Mouse (Mus musculus): Measurements from ENCODE around the gene Mroh2b.

The Mroh2b gene

DNA sequence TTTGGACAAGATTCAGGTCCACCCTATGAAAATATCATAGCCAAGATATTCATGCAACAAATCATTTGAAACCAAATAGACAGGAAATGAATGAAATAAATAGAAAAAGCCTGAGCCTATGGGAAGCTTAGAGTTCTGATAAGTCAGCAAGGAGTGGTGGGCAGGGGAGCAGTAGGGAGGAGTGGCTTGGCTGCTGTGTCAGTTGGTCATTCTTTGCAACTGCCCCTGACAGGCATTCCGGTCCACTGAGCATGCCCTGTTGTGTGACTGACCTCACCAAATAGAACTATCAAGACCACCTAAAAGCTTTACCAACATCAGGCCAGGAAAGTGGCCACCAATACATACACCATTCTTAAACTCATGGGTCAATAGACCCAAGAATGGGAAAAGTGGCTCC lies at the start of gene Mroh2b:
Mroh2b (plus strand) TSS at position 301 of the 400 bp plus-strand sequence.
- no peak for DNase-seq (ENCODE audit: low read depth, low spot score)

DNA sequence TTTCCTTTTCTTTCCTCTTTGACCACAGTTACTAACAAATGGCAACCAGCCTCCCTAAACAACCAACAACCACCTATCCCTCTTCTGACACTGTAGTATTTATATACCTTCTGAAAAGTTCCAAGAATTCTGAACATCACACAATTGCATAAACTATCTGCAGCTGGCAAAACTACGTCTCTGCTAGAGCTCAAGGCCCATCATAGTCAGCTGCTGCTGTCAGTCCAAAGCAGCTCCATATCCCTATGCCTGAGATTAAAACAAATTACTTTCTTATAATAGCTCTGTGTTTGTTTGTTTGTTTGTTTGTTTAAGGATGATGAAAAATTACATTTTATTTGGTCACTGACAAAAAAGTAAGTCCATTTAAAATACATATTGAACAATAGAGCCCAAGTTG lies 48.5 kb upstream of the Mroh2b start:
- no peak for DNase-seq (ENCODE audit: low read depth, low spot score)

DNA sequence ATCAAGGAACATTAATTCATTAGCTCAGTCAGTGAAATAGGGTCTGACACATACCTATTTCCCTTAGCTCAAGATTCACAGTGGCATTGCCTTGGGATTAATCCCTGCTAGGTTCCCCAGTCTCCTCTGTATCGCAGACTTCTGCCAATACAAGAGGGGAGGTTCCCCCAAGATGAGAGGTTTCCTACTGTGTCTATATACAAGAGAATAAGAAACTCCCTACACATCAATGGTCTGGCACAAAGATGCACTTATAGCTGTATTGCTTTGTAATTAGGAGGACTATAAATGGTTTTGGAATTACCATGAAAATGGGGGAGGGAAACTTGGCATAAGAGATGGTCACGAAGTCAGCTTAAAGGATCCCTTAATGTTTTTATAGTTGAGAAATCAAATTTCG lies 3.6 kb upstream of the Mroh2b start:
- DNase-seq (ENCODE audit: low read depth, low spot score), result no peak

DNA sequence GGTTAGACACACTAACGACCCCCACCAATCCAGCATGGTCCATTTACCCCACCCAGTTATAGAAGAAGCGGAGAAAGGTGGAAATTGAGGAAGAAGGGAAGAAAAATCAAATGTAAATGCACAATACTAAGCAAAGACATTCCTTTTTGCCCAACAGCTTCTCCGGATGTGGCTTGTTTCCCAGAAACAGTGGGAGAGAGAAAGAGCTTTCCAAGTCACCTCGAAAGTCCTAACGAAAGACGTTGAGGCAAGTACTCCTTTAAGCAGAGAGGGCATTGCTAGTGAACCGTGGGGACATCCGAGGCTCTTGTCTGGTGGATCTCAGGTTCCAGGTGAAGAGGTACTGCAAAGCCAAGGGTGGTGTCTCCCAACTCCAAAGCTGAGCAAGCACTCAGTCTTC lies 36.2 kb downstream of the Mroh2b start:
- no peak for DNase-seq (ENCODE audit: low read depth, low spot score)

DNA sequence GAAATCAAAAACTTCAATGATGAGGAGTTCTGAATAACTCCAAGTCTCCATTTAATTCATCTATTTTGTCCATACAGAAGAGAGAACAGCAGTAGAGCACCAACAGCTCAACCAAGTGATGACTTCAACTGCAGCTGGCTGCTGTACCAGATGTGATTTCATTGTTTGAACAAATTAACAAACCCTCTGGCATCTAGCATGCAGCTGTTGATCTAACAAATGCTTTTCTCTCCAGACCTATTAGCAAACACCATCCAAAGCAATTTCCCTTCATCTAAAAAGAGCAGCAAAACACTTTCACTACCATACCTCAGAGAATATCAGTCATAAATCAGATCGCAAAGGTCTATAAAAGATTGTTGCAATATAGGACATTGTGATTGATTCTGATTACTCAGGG lies 74.8 kb downstream of the Mroh2b start:
- DNase-seq (ENCODE audit: low read depth, low spot score), result no peak

DNA sequence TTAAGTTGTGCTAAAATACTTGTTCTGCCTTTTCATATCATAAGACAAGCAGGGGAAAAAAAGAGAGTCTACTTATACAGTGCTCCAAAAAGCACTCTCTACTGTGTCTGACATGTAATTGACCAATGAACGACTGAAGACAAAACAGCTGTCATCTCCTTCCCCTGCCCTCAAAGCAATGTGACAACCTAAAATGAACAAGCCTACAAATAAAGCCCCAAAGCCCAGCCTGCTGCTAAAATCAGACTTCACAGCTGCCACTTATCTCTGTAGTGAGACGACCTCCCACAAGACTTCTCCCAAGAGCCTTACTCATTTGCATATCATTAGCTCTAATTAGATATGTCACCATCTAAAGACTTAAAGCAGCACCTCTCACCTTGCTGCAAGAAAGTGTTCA lies 104.4 kb downstream of the Mroh2b start:
- no peak for DNase-seq (ENCODE audit: low read depth, low spot score)

DNA sequence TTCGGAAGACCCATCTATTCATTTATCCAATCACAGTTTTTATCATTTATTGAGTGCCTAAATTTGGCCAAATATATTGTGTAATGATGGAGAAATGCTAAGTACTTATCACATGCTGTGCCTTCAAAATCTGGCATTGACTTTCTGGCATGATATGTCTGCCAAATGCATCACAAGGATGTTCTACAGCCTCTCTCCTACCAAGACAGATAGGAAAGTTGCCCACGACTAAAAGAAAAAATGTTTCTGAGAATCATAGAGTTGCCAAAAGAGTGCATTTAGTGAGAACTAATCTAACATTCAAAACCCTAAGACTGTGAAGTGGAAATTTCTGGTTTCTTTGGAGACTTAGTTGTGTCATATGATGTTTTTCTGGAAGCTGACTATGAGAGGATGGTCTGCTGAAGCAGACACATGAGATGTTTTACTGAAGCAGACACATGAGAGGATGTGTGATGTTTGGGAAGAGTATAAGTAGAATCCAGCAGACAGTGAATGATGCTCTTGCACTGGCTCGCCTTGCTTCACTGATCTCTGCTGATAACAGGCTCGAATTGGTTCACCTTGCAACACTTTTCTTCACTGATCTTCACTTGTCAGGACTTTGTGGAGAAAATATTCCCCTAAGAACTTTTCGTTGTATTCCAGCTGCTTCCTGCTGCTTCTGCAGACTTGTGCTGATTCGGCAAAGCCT lies 105.1 kb downstream of the Mroh2b start:
- no peak for DNase-seq (ENCODE audit: low read depth, low spot score)

DNA sequence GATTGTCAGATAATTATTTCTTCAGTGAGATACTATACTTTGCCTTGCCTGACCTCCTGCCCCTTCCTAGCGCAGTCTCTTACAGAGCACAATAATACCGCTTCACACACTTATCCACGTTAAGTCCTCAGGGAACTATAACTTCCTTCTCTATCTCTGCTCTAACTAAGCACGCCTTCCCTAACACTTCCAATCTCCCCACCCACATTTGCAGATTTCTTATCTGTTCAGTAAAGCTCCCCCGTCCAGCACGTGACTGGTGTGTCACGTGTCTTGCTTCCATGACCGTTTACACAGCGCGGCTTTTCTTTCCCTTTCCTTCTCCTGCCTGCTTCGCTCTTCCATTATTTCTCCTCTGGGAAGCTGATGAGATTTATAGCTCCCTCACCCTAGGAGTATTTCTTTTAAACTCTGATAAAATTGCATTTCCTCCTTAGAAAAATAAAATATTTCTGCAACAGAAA lies 111.1 kb downstream of the Mroh2b start:
- DNase-seq (ENCODE audit: low read depth, low spot score), result peak; percentile 34

Measured in mesoderm, embryonic 11.5 days (tissue).